Mouse (Mus musculus): ENCODE results near the gene Ccnl2. TPM values are rescaled to one million over a fixed set of nuclear protein-coding genes. Genes with fewer than 3 reads are reported as not detected.

Gene Ccnl2
- total RNA-seq, 1 experiment, result 103 TPM

- peak within 1 kb of the TSS; percentile 87 to 91 for H3K4me3 ChIP-seq (ENCODE audit: insufficient read depth in 1 of 2, low read depth in 1 of 2, low read length in 2 of 2, poor library complexity in 1 of 2, severe bottlenecking in 1 of 2)
- H3K9me3 ChIP-seq (ENCODE audit: control insufficient read depth, insufficient read depth, low read depth, low read length), result no peaks in the 10 kb centered on the region
- peaks cover 0 to 6% of the 10 kb centered on the region in 2 experiments; a peak in 1 of 4 replicates for H3K4me1 ChIP-seq (ENCODE audit: control insufficient read depth in 2 of 2, insufficient read depth in 2 of 2, low read length in 2 of 2, poor library complexity in 1 of 2)
- in situ Hi-C loops (cut with MboI; ENCODE audit: low sequenced_read_pairs in 2 of 2, unreplicated experiment in 2 of 2), result no loop called here
- TF ChIP-seq HCFC1 (IDR thresholded peaks at IDR 0.05; ENCODE audit: borderline replicate concordance, insufficient read depth, low read length), result peak; percentile 75
- no peak for TF ChIP-seq MAFK (IDR thresholded peaks at IDR 0.05; ENCODE audit: insufficient read depth, low read depth, low read length)
- TF ChIP-seq CHD2 (IDR thresholded peaks at IDR 0.05; ENCODE audit: low read depth, low read length), result 0 out of 2 replicates have a peak, but pooled peaks have one; percentile 30
- TF ChIP-seq ZC3H11A (IDR thresholded peaks at IDR 0.05; ENCODE audit: borderline replicate concordance, low read depth, low read length), result no peak
- no peak for TF ChIP-seq ZNF384 (IDR thresholded peaks at IDR 0.05; ENCODE audit: low read depth, low read length)
- DNase-seq (ENCODE audit: low read depth, low spot score), result peak; percentile 94
- peak within 1 kb of the TSS; percentile 72; the same call in 1 of the 2 replicates for H3K27ac ChIP-seq (ENCODE audit: insufficient read depth, low read depth, low read length, poor library complexity, severe bottlenecking)
- peak within 1 kb of the TSS; percentile 89 for H3K9ac ChIP-seq (ENCODE audit: insufficient read depth, low read depth, low read length, poor library complexity, severe bottlenecking)
- peaks cover 2% of the 10 kb centered on the region; the same call in 1 of the 2 replicates for H3K36me3 ChIP-seq (ENCODE audit: control insufficient read depth, insufficient read depth, low read length, poor library complexity, severe bottlenecking)
Observed at GRCm38 (mm10) chr4:155831205-155831766, 19.0 kb downstream of the Ccnl2 start, which contains the start of gene Aurkaip1. Aurkaip1 (plus strand) TSS chr4:155831272.

- Histone ChIP-seq H3K4me1 (ENCODE audit: control insufficient read depth in 2 of 2, insufficient read depth in 2 of 2, low read length in 2 of 2, poor library complexity in 1 of 2) (peaks cover 0 to 6% of the 10 kb centered on the region in 2 experiments; a peak in 1 of 4 replicates), H3K27ac (ENCODE audit: insufficient read depth, low read depth, low read length, poor library complexity, severe bottlenecking) (no peak overlapping the region), H3K9ac (ENCODE audit: insufficient read depth, low read depth, low read length, poor library complexity, severe bottlenecking) (peak overlapping the region; percentile 89), H3K4me3 (ENCODE audit: insufficient read depth in 1 of 2, low read depth in 1 of 2, low read length in 2 of 2, poor library complexity in 1 of 2, severe bottlenecking in 1 of 2) (peak overlapping the region; percentile 87 to 91), H3K36me3 (ENCODE audit: control insufficient read depth, insufficient read depth, low read length, poor library complexity, severe bottlenecking) (peaks cover 2% of the 10 kb centered on the region; the same call in 1 of the 2 replicates), H3K9me3 (ENCODE audit: control insufficient read depth, insufficient read depth, low read depth, low read length) (no peaks in the 10 kb centered on the region)
- TF ChIP-seq HCFC1 (IDR thresholded peaks at IDR 0.05; ENCODE audit: borderline replicate concordance, insufficient read depth, low read length), result no peak
- TF ChIP-seq ZNF384 (IDR thresholded peaks at IDR 0.05; ENCODE audit: low read depth, low read length), result no peak
- TF ChIP-seq ZC3H11A (IDR thresholded peaks at IDR 0.05; ENCODE audit: borderline replicate concordance, low read depth, low read length), result no peak
- in situ Hi-C loops (cut with MboI; ENCODE audit: low sequenced_read_pairs in 2 of 2, unreplicated experiment in 2 of 2), result no loop called here
- no peak for DNase-seq (ENCODE audit: low read depth, low spot score)
Observed at GRCm38 (mm10) chr4:155831831-155832230, 19.5 kb downstream of the Ccnl2 start.

- Histone ChIP-seq H3K4me1 (ENCODE audit: control insufficient read depth in 2 of 2, insufficient read depth in 2 of 2, low read length in 2 of 2, poor library complexity in 1 of 2) (peaks cover 0 to 6% of the 10 kb centered on the region in 2 experiments; a peak in 1 of 4 replicates), H3K9me3 (ENCODE audit: control insufficient read depth, insufficient read depth, low read depth, low read length) (no peaks in the 10 kb centered on the region), H3K27ac (ENCODE audit: insufficient read depth, low read depth, low read length, poor library complexity, severe bottlenecking) (no peak overlapping the region), H3K36me3 (ENCODE audit: control insufficient read depth, insufficient read depth, low read length, poor library complexity, severe bottlenecking) (peaks cover 2% of the 10 kb centered on the region; the same call in 1 of the 2 replicates), H3K9ac (ENCODE audit: insufficient read depth, low read depth, low read length, poor library complexity, severe bottlenecking) (peak overlapping the region; percentile 89), H3K4me3 (ENCODE audit: insufficient read depth in 1 of 2, low read depth in 1 of 2, low read length in 2 of 2, poor library complexity in 1 of 2, severe bottlenecking in 1 of 2) (peak overlapping the region; percentile 87 to 91)
- in situ Hi-C loops (cut with MboI; ENCODE audit: low sequenced_read_pairs in 2 of 2, unreplicated experiment in 2 of 2), result no loop called here
- TF ChIP-seq ZNF384 (IDR thresholded peaks at IDR 0.05; ENCODE audit: low read depth, low read length), result no peak
- TF ChIP-seq MAFK (IDR thresholded peaks at IDR 0.05; ENCODE audit: insufficient read depth, low read depth, low read length), result no peak
- TF ChIP-seq ZC3H11A (IDR thresholded peaks at IDR 0.05; ENCODE audit: borderline replicate concordance, low read depth, low read length), result no peak
- TF ChIP-seq HCFC1 (IDR thresholded peaks at IDR 0.05; ENCODE audit: borderline replicate concordance, insufficient read depth, low read length), result no peak
- TF ChIP-seq CHD2 (IDR thresholded peaks at IDR 0.05; ENCODE audit: low read depth, low read length), result no peak
- no peak for DNase-seq (ENCODE audit: low read depth, low spot score)
Observed at GRCm38 (mm10) chr4:155832321-155832720, 20.0 kb downstream of the Ccnl2 start.

GRCm38 (mm10) chr4:155833234-155833633, 20.9 kb downstream of the Ccnl2 start:
- TF ChIP-seq HCFC1 (IDR thresholded peaks at IDR 0.05; ENCODE audit: borderline replicate concordance, insufficient read depth, low read length) (no peak), ZC3H11A (IDR thresholded peaks at IDR 0.05; ENCODE audit: borderline replicate concordance, low read depth, low read length) (no peak), CHD2 (IDR thresholded peaks at IDR 0.05; ENCODE audit: low read depth, low read length) (no peak), ZNF384 (IDR thresholded peaks at IDR 0.05; ENCODE audit: low read depth, low read length) (no peak), MAFK (IDR thresholded peaks at IDR 0.05; ENCODE audit: insufficient read depth, low read depth, low read length) (no peak)
- H3K4me3 ChIP-seq (ENCODE audit: insufficient read depth in 1 of 2, low read depth in 1 of 2, low read length in 2 of 2, poor library complexity in 1 of 2, severe bottlenecking in 1 of 2), result no peak overlapping the region
- peaks cover 2% of the 10 kb centered on the region; the same call in 1 of the 2 replicates for H3K36me3 ChIP-seq (ENCODE audit: control insufficient read depth, insufficient read depth, low read length, poor library complexity, severe bottlenecking)
- no peak for DNase-seq (ENCODE audit: low read depth, low spot score)
- no peak overlapping the region for H3K9ac ChIP-seq (ENCODE audit: insufficient read depth, low read depth, low read length, poor library complexity, severe bottlenecking)
- H3K4me1 ChIP-seq (ENCODE audit: control insufficient read depth in 2 of 2, insufficient read depth in 2 of 2, low read length in 2 of 2, poor library complexity in 1 of 2), result peaks cover 0 to 6% of the 10 kb centered on the region in 2 experiments; a peak in 1 of 4 replicates
- H3K27ac ChIP-seq (ENCODE audit: insufficient read depth, low read depth, low read length, poor library complexity, severe bottlenecking), result no peak overlapping the region
- no peaks in the 10 kb centered on the region for H3K9me3 ChIP-seq (ENCODE audit: control insufficient read depth, insufficient read depth, low read depth, low read length)
- in situ Hi-C loops (cut with MboI; ENCODE audit: low sequenced_read_pairs in 2 of 2, unreplicated experiment in 2 of 2), result no loop called here
